Mouse (Mus musculus) embryonic facial prominence, embryonic 12.5 days (tissue): Measurements from ENCODE around the gene Tmem33. TPM values are rescaled to one million over a fixed set of nuclear protein-coding genes. Genes with fewer than 3 reads are reported as not detected.
A peak's percentile ranks its signal among the peaks of the same experiment; 100 is the strongest.

ENCODE experiments used
- ATAC-seq: fragments of 200-750 bp; cut with Nextera tagmentation; 2 replicates; pipeline ENCODE4 v1.8.0; 2017; ENCODE audit not compliant: insufficient number of reproducible peaks, insufficient read depth, low FRiP score, low TSS enrichment
- H3K27ac ChIP-seq: fragments of 300-500 bp; sonication (generic); 2 replicates; pipeline ENCODE4 v1.5.1; 2016; ENCODE audit warnings: mild to moderate bottlenecking
- H3K27me3 ChIP-seq: fragments of 300-500 bp; sonication (generic); 2 replicates; pipeline ENCODE4 v1.6.1; 2016; ENCODE audit warnings: mild to moderate bottlenecking, moderate library complexity
- H3K36me3 ChIP-seq: fragments of 300-500 bp; sonication (generic); 2 replicates; pipeline ENCODE4 v1.6.1; 2016; ENCODE audit warnings: mild to moderate bottlenecking
- H3K4me1 ChIP-seq: fragments of 300-500 bp; sonication (generic); 2 replicates; pipeline ENCODE4 v1.6.1; 2016
- H3K4me2 ChIP-seq: fragments of 300-500 bp; sonication (generic); replicated peaks from 2 replicates; pipeline ENCODE4 v1.6.1; 2016; ENCODE audit warnings: mild to moderate bottlenecking, moderate library complexity
- H3K4me3 ChIP-seq: fragments of 300-500 bp; sonication (generic); 2 replicates; pipeline ENCODE4 v1.5.1; 2016; ENCODE audit warnings: mild to moderate bottlenecking
- H3K9ac ChIP-seq: fragments of 300-500 bp; sonication (generic); 2 replicates; pipeline ENCODE4 v1.6.1; 2016; ENCODE audit warnings: mild to moderate bottlenecking, moderate library complexity
- H3K9me3 ChIP-seq: fragments of 300-500 bp; sonication (generic); 2 replicates; pipeline ENCODE4 v1.6.1; 2016; ENCODE audit warnings: mild to moderate bottlenecking, moderate library complexity
- WGBS: fragments of 180-500 bp; shearing (Covaris S2); methylation state at CpG from one replicate; pipeline ENCODE4 v1.1.7; 2016; 5-methylcytosine and 5-hydroxymethylcytosine counted together
- polyA plus RNA-seq: library from polyadenylated mRNA; unstranded; fragments of >200 nt; fragmentation: Nextera tagmentation; extraction: Ambion mirVana; gene quantifications from 2 replicates; pipeline ENCODE4 v1.2.1, GENCODE M21; 2016

Gene Tmem33
- polyA plus RNA-seq, result 81.0 and 81.7 TPM in 2 replicates

GRCm38 (mm10) chr5:67260531-67261371 is at the start of gene Tmem33:
TSS of gene Tmem33 (plus strand) at chr5:67260565.
- peak within 1 kb of the TSS; percentile 84 for H3K4me3 ChIP-seq
- H3K4me2 ChIP-seq, result peak within 1 kb of the TSS; percentile 70
- peak within 1 kb of the TSS; percentile 94 for H3K27ac ChIP-seq
- H3K36me3 ChIP-seq, result peaks cover 18% of the 10 kb centered on the region
- H3K4me1 ChIP-seq, result peaks cover 10% of the 10 kb centered on the region; the same call in 1 of the 2 replicates
- WGBS, result under 1% methylated on average over 67 of the region's 67 CpGs
- H3K9me3 ChIP-seq, result no peaks in the 10 kb centered on the region
- H3K9ac ChIP-seq, result peak within 1 kb of the TSS; percentile 79
- H3K27me3 ChIP-seq, result no peaks in the 10 kb centered on the region
- peak; percentile 85 for ATAC-seq

GRCm38 (mm10) chr5:67213168-67213567 is 47.2 kb upstream of the Tmem33 start:
- H3K4me2 ChIP-seq, result no peak overlapping the region
- peaks cover 68% of the 10 kb centered on the region for H3K27me3 ChIP-seq
- no peaks in the 10 kb centered on the region for H3K36me3 ChIP-seq
- H3K4me1 ChIP-seq, result peaks cover 7% of the 10 kb centered on the region
- WGBS, result 32% methylated on average over 5 of the region's 5 CpGs
- no peak overlapping the region for H3K9ac ChIP-seq
- no peak overlapping the region for H3K4me3 ChIP-seq
- H3K9me3 ChIP-seq, result no peaks in the 10 kb centered on the region
- no peak for ATAC-seq
- no peak overlapping the region for H3K27ac ChIP-seq

- Histone ChIP-seq H3K9ac (no peak overlapping the region), H3K9me3 (no peaks in the 10 kb centered on the region), H3K27ac (no peak overlapping the region), H3K36me3 (no peaks in the 10 kb centered on the region), H3K4me1 (peaks cover 7% of the 10 kb centered on the region), H3K27me3 (peaks cover 85% of the 10 kb centered on the region), H3K4me2 (peak overlapping the region; percentile 38), H3K4me3 (peak overlapping the region; percentile 21; the same call in 1 of the 2 replicates)
- ATAC-seq, result no peak
- WGBS, result 1% methylated on average over 28 of the region's 28 CpGs
These were observed 45.0 kb upstream of the Tmem33 start for GRCm38 (mm10) chr5:67215121-67216030.

- Histone ChIP-seq H3K4me3 (peak overlapping the region; percentile 21), H3K4me2 (peak overlapping the region; percentile 38), H3K36me3 (no peaks in the 10 kb centered on the region), H3K4me1 (peaks cover 7% of the 10 kb centered on the region), H3K27me3 (peaks cover 88% of the 10 kb centered on the region), H3K9me3 (no peaks in the 10 kb centered on the region), H3K9ac (no peak overlapping the region), H3K27ac (no peak overlapping the region)
- no peak for ATAC-seq
- 1% methylated on average over 49 of the region's 49 CpGs for WGBS
These were observed 44.2 kb upstream of the Tmem33 start for GRCm38 (mm10) chr5:67216031-67216778.

GRCm38 (mm10) chr5:67216779-67217095 is 43.6 kb upstream of the Tmem33 start:
- ATAC-seq, result no peak
- no peak overlapping the region for H3K27ac ChIP-seq
- peaks cover 89% of the 10 kb centered on the region for H3K27me3 ChIP-seq

GRCm38 (mm10) chr5:67221901-67222300 is 38.5 kb upstream of the Tmem33 start:
- peaks cover 90% of the 10 kb centered on the region for H3K27me3 ChIP-seq
- 4% methylated on average over 6 of the region's 6 CpGs for WGBS
- peaks cover 9% of the 10 kb centered on the region; the same call in 1 of the 2 replicates for H3K4me1 ChIP-seq
- 0 out of 2 replicates have a peak, but pooled peaks cover 3% of the 10 kb centered on the region for H3K9me3 ChIP-seq
- H3K4me2 ChIP-seq, result no peak overlapping the region
- no peak overlapping the region for H3K9ac ChIP-seq
- H3K4me3 ChIP-seq, result no peak overlapping the region
- no peak overlapping the region for H3K27ac ChIP-seq
- no peak for ATAC-seq
- no peaks in the 10 kb centered on the region for H3K36me3 ChIP-seq

More at GRCm38 (mm10) chr5:67216779-67217095, 43.6 kb upstream of the Tmem33 start:
- H3K4me3 ChIP-seq, result peak overlapping the region; percentile 21
- H3K9me3 ChIP-seq, result no peaks in the 10 kb centered on the region
- H3K4me1 ChIP-seq, result peaks cover 7% of the 10 kb centered on the region
- H3K36me3 ChIP-seq, result no peaks in the 10 kb centered on the region
- peak overlapping the region; percentile 38 for H3K4me2 ChIP-seq
- no peak overlapping the region for H3K9ac ChIP-seq
- WGBS, result 2% methylated on average over 9 of the region's 9 CpGs

- Histone ChIP-seq H3K27ac (no peak overlapping the region), H3K4me3 (peak overlapping the region; percentile 24; the same call in 1 of the 2 replicates), H3K27me3 (peaks cover 93% of the 10 kb centered on the region), H3K4me2 (peak overlapping the region; percentile 43), H3K36me3 (no peaks in the 10 kb centered on the region), H3K4me1 (peaks cover 9% of the 10 kb centered on the region; the same call in 1 of the 2 replicates), H3K9ac (no peak overlapping the region), H3K9me3 (0 out of 2 replicates have a peak, but pooled peaks cover 3% of the 10 kb centered on the region)
- under 1% methylated on average over 44 of the region's 44 CpGs for WGBS
- no peak for ATAC-seq
These were observed 37.6 kb upstream of the Tmem33 start for GRCm38 (mm10) chr5:67222440-67223390.

- no peak overlapping the region for H3K4me2 ChIP-seq
- 0 out of 2 replicates have a peak, but pooled peaks cover 3% of the 10 kb centered on the region for H3K9me3 ChIP-seq
- H3K27me3 ChIP-seq, result peaks cover 92% of the 10 kb centered on the region
- H3K36me3 ChIP-seq, result no peaks in the 10 kb centered on the region
- H3K4me1 ChIP-seq, result peaks cover 9% of the 10 kb centered on the region; the same call in 1 of the 2 replicates
- H3K9ac ChIP-seq, result no peak overlapping the region
- H3K4me3 ChIP-seq, result no peak overlapping the region
- 1% methylated on average over 15 of the region's 15 CpGs for WGBS
- H3K27ac ChIP-seq, result no peak overlapping the region
- no peak for ATAC-seq
These were observed 36.8 kb upstream of the Tmem33 start for GRCm38 (mm10) chr5:67223391-67224121.

GRCm38 (mm10) chr5:67224122-67224502 is 36.3 kb upstream of the Tmem33 start:
- H3K9me3 ChIP-seq, result 0 out of 2 replicates have a peak, but pooled peaks cover 3% of the 10 kb centered on the region
- WGBS, result 13% methylated on average over 6 of the region's 6 CpGs

GRCm38 (mm10) chr5:67225758-67226157 is 34.6 kb upstream of the Tmem33 start:
- Histone ChIP-seq H3K27ac (no peak overlapping the region), H3K9ac (no peak overlapping the region), H3K27me3 (peaks cover 87% of the 10 kb centered on the region), H3K9me3 (0 out of 2 replicates have a peak, but pooled peaks cover 3% of the 10 kb centered on the region), H3K4me2 (no peak overlapping the region), H3K4me1 (peaks cover 9% of the 10 kb centered on the region; the same call in 1 of the 2 replicates), H3K4me3 (no peak overlapping the region), H3K36me3 (no peaks in the 10 kb centered on the region)
- no peak for ATAC-seq
- 43% methylated on average over 7 of the region's 7 CpGs for WGBS

More at GRCm38 (mm10) chr5:67224122-67224502, 36.3 kb upstream of the Tmem33 start:
- Histone ChIP-seq H3K4me3 (no peak overlapping the region), H3K4me1 (peaks cover 9% of the 10 kb centered on the region; the same call in 1 of the 2 replicates), H3K27ac (no peak overlapping the region), H3K4me2 (no peak overlapping the region), H3K9ac (no peak overlapping the region), H3K36me3 (no peaks in the 10 kb centered on the region), H3K27me3 (peaks cover 91% of the 10 kb centered on the region)
- no peak for ATAC-seq
